Mouse (Mus musculus): Measurements from ENCODE around the gene Ssrp1.

DNA sequence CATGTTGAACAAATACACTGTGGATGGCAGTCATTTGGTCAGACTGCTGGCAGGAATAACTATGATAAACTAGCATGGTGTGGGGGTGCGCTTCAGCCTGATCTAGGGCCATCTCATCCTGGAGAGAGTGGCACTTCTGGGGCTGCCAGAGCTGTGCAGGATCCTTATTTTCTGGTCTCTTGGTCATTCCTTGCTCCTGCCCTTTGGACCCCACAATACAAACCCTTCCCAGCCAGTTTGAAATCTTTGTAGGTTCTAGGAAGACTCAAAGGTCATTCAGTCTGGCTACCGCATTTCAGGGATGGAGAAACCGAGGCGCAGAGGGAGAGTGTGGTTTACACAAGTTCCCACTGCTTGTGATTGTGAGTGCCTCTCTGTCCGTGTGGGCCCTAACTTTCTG is 29.9 kb downstream of the Ssrp1 start:
- TF ChIP-seq CTCF (IDR thresholded peaks at IDR 0.05; ENCODE audit: borderline replicate concordance, control insufficient read depth, extremely low read depth, insufficient read depth, low read length, poor library complexity), result no peak
- no peak for TF ChIP-seq POLR2A (IDR thresholded peaks at IDR 0.05; ENCODE audit: control insufficient read depth, extremely low read depth, insufficient read depth, low read length, poor library complexity)
